ENCODE assay signal across 8 mouse cellular contexts in the genomic region with DNA sequence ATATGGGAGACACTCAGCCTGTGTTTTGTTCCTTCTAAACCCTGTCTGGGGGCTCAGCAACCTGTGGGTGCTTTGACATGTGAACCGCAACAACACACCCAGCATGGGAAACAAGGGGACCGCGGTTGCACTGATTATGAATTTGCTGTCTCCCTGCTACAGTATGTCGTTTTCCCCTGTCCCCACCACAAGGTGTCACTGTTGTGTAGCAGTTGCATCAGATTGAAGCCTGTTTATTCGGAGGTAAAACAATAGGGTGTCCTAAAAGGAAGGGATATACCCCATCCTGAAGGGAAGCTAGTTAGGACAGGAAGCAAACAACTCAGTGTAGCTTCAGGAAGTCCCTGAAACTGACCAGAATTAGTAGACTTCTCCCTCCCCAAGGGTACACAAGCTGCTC. TPM values are rescaled to one million over a fixed set of nuclear protein-coding genes. Genes with fewer than 3 reads are reported as not detected.
DNase-seq lines count a peak whose midpoint lies in the region; ATAC-seq and TF ChIP-seq lines count a peak whose summit lies in the region.

No protein-coding gene starts in this region.

- peaks cover 7% of the 10 kb centered on the region for H3K36me3 ChIP-seq in hindbrain, embryonic 13.5 days
- peaks cover 7% of the 10 kb centered on the region for H3K36me3 ChIP-seq in midbrain, embryonic 13.5 days

- H3K4me1 ChIP-seq in embryonic fibroblast, embryonic 13.5 days (ENCODE audit: control insufficient read depth, insufficient read depth, low read length), result no peaks in the 10 kb centered on the region
- peaks cover 4% of the 10 kb centered on the region for H3K4me1 ChIP-seq in hindbrain, embryonic 13.5 days (replicated peaks)
- peaks cover 3% of the 10 kb centered on the region for H3K4me1 ChIP-seq in midbrain, embryonic 13.5 days (replicated peaks)

- H3K9ac ChIP-seq in hindbrain, embryonic 13.5 days, result no peak overlapping the region
- H3K9ac ChIP-seq in midbrain, embryonic 13.5 days (replicated peaks), result no peak overlapping the region

- H3K4me3 ChIP-seq in embryonic fibroblast, embryonic 13.5 days (ENCODE audit: insufficient read depth, low read length), result no peak overlapping the region
- H3K4me3 ChIP-seq in hindbrain, embryonic 13.5 days, result no peak overlapping the region
- H3K4me3 ChIP-seq in midbrain, embryonic 13.5 days (replicated peaks), result no peak overlapping the region

- DNase-seq in ovary, postnatal 14 days (ENCODE audit: low spot score), result peak; percentile 57
- DNase-seq in ovary, adult 18-20 months (ENCODE audit: low spot score), result no peak
- peak; percentile 67 to 68 for DNase-seq in adrenal gland, postnatal 36 days
- DNase-seq in left cerebral cortex, postnatal 10 days (ENCODE audit: extremely low spot score in 1 of 2, low spot score in 2 of 2), result peak; percentile 70 to 71
- DNase-seq in telencephalon, adult 2 months (ENCODE audit: low read depth, low spot score), result peak; percentile 57

- intact Hi-C loops in left cerebral cortex, postnatal 10 days (cut with DNase I), result loop anchor here (1.0 to 5.0 kb wide), 3 partner anchors 126 to 258 kb away; no protein-coding TSS in a partner anchor

- H3K27me3 ChIP-seq in hindbrain, embryonic 13.5 days, result no peaks in the 10 kb centered on the region
- no peaks in the 10 kb centered on the region for H3K27me3 ChIP-seq in midbrain, embryonic 13.5 days

- ATAC-seq in hindbrain, embryonic 13.5 days (ENCODE audit: low FRiP score), result peak; percentile 44; the same call in 1 of the 2 replicates
- ATAC-seq in midbrain, embryonic 13.5 days, result peak; percentile 65

- H3K9me3 ChIP-seq in hindbrain, embryonic 13.5 days, result no peaks in the 10 kb centered on the region
- no peaks in the 10 kb centered on the region for H3K9me3 ChIP-seq in midbrain, embryonic 13.5 days

- peak; percentile 65; the same call in 1 of the 2 replicates for TF ChIP-seq CTCF in embryonic fibroblast, embryonic 13.5 days (IDR thresholded peaks at IDR 0.05; ENCODE audit: borderline replicate concordance, insufficient read depth, low read length)

- no peak for TF ChIP-seq POLR2A in embryonic fibroblast, embryonic 13.5 days (IDR thresholded peaks at IDR 0.05; ENCODE audit: low read depth, low read length)

- H3K27ac ChIP-seq in embryonic fibroblast, embryonic 13.5 days (ENCODE audit: insufficient read depth, low read length), result no peak overlapping the region
- H3K27ac ChIP-seq in hindbrain, embryonic 13.5 days, result no peak overlapping the region
- H3K27ac ChIP-seq in midbrain, embryonic 13.5 days, result no peak overlapping the region

- H3K4me2 ChIP-seq in hindbrain, embryonic 13.5 days, result no peak overlapping the region
- H3K4me2 ChIP-seq in midbrain, embryonic 13.5 days (replicated peaks), result no peak overlapping the region

- 27% methylated on average over 5 of the region's 5 CpGs for WGBS in hindbrain, embryonic 13.5 days
- 28% methylated on average over 5 of the region's 5 CpGs for WGBS in midbrain, embryonic 13.5 days

RNA-seq across cellular contexts. Expression of gene Cck, which starts 16.0 kb away (rescaled TPM):
- total RNA-seq in adrenal gland, postnatal 36 days (2021), result under 1 TPM in 1 of 2 experiments, not detected in 1; 0.99 TPM
- polyA plus RNA-seq in embryonic fibroblast, embryonic 13.5 days (2011; ENCODE audit: insufficient read length, low read depth, missing spikeins), result 4.6 and 15.0 TPM in 2 replicates
- polyA plus RNA-seq in hindbrain, embryonic 13.5 days (2015; fragmentation: Nextera tagmentation; extraction: Ambion mirVana), result 7.7 and 15.1 TPM in 2 replicates
- 100 to 1,000 TPM; 377 to 421 TPM for total RNA-seq in left cerebral cortex, postnatal 10 days (2021)
- 12.0 and 24.1 TPM in 2 replicates for polyA plus RNA-seq in midbrain, embryonic 13.5 days (2015; fragmentation: Nextera tagmentation; extraction: Ambion mirVana)
